Mouse (Mus musculus) limb, embryonic 14.5 days (tissue): ENCODE data around the gene Ap1g2. TPM values are rescaled to one million over a fixed set of nuclear protein-coding genes. Genes with fewer than 3 reads are reported as not detected.

Source experiments
- ATAC-seq: fragments of 200-750 bp; cut with Nextera tagmentation; 2 replicates; pipeline ENCODE4 v1.8.0; 2017; ENCODE audit warnings: low read depth, moderate number of reproducible peaks, moderate TSS enrichment; ENCODE audit not compliant: low FRiP score
- DNase-seq: peaks from one replicate; pipeline ENCODE4 v3.0.0-alpha.2; 2015; ENCODE audit warnings: low spot score
- H3K27ac ChIP-seq: fragments of 300-500 bp; sonication (generic); replicated peaks from 2 replicates; pipeline ENCODE4 v1.5.1; 2014; ENCODE audit warnings: low read depth, mild to moderate bottlenecking, low read length, moderate library complexity, mixed read lengths
- H3K27me3 ChIP-seq: fragments of 300-500 bp; sonication (generic); 2 replicates; pipeline ENCODE4 v1.6.1; 2014; ENCODE audit warnings: low read length, mixed read lengths; ENCODE audit not compliant: control insufficient read depth, insufficient read depth
- H3K36me3 ChIP-seq: fragments of 300-500 bp; sonication (generic); 2 replicates; pipeline ENCODE4 v1.6.1; 2014; ENCODE audit warnings: mild to moderate bottlenecking, low read length, moderate library complexity, mixed read lengths; ENCODE audit not compliant: control insufficient read depth, insufficient read depth
- H3K4me1 ChIP-seq: fragments of 300-500 bp; sonication (generic); 2 replicates; pipeline ENCODE4 v1.6.1; 2014; ENCODE audit warnings: antibody characterized with exemption, low read length, mixed read lengths; ENCODE audit not compliant: control insufficient read depth, insufficient read depth
- H3K4me2 ChIP-seq: fragments of 300-500 bp; sonication (generic); replicated peaks from 2 replicates; pipeline ENCODE4 v1.6.1; 2014; ENCODE audit warnings: low read depth, mild to moderate bottlenecking, low read length, moderate library complexity; ENCODE audit not compliant: severe bottlenecking
- H3K4me3 ChIP-seq: fragments of 300-500 bp; sonication (generic); replicated peaks from 2 replicates; pipeline ENCODE4 v1.5.1; 2014; ENCODE audit warnings: low read length
- H3K9ac ChIP-seq: fragments of 300-500 bp; sonication (generic); 2 replicates; pipeline ENCODE4 v1.6.1; 2014; ENCODE audit warnings: mild to moderate bottlenecking, low read depth, low read length, moderate library complexity; ENCODE audit not compliant: severe bottlenecking
- H3K9me3 ChIP-seq: fragments of 300-500 bp; sonication (generic); 2 replicates; pipeline ENCODE4 v1.6.1; 2016; ENCODE audit warnings: low read length; ENCODE audit not compliant: control insufficient read depth
- POLR2A ChIP-seq: fragments of 200-500 bp; IDR thresholded peaks from 2 replicates; pipeline ENCODE4 v1.8.0; 2012; ENCODE audit warnings: inconsistent platforms, mild to moderate bottlenecking, moderate library complexity, borderline replicate concordance; ENCODE audit not compliant: insufficient read depth, insufficient read length; ENCODE audit errors: extremely low read depth
- WGBS: fragments of 180-500 bp; shearing (Covaris S2); extraction: QIAGEN DNeasy Blood & Tissue Kit; methylation state at CpG from one replicate; pipeline ENCODE4 v1.1.7; 2014; 5-methylcytosine and 5-hydroxymethylcytosine counted together
- polyA plus RNA-seq, 2 experiments: library from polyadenylated mRNA; depleted of rRNA in 1 of 2; stranded (reverse) in 1 of 2; unstranded in 1 of 2; fragments of >200 nt; fragmentation: Nextera tagmentation in 1 of 2; extraction: Ambion mirVana in 1 of 2; gene quantifications; 2 replicates each; pipeline versions ENCODE4 v1.2.1 to v1.2.3; 2012 to 2014

Gene Ap1g2
- polyA plus RNA-seq, 2 experiments: 20.4 to 22.9 TPM

- no peaks in the 10 kb centered on the region for H3K4me1 ChIP-seq
- H3K36me3 ChIP-seq: no peaks in the 10 kb centered on the region
- no peaks in the 10 kb centered on the region for H3K9me3 ChIP-seq
- no peak for TF ChIP-seq POLR2A
- H3K27me3 ChIP-seq: no peaks in the 10 kb centered on the region
- H3K4me3 ChIP-seq: no peak overlapping the region
- no peak overlapping the region for H3K27ac ChIP-seq
- ATAC-seq: no peak
- H3K9ac ChIP-seq: no peak overlapping the region
- 28% methylated on average over 5 of the region's 5 CpGs for WGBS
- H3K4me2 ChIP-seq: no peak overlapping the region
- DNase-seq: peak; percentile 52
Observed at GRCm38 (mm10) chr14:55148363-55148915, 42.0 kb upstream of the Ap1g2 start.

GRCm38 (mm10) chr14:55146829-55147401 is 40.5 kb upstream of the Ap1g2 start:
- Histone ChIP-seq H3K36me3 (no peaks in the 10 kb centered on the region), H3K4me3 (no peak overlapping the region), H3K9me3 (no peaks in the 10 kb centered on the region), H3K27me3 (no peaks in the 10 kb centered on the region), H3K4me2 (no peak overlapping the region), H3K9ac (no peak overlapping the region), H3K27ac (no peak overlapping the region), H3K4me1 (no peaks in the 10 kb centered on the region)
- 85% methylated on average over 12 of the region's 12 CpGs for WGBS
- TF ChIP-seq POLR2A: no peak
- no peak for ATAC-seq
- no peak for DNase-seq

DNA sequence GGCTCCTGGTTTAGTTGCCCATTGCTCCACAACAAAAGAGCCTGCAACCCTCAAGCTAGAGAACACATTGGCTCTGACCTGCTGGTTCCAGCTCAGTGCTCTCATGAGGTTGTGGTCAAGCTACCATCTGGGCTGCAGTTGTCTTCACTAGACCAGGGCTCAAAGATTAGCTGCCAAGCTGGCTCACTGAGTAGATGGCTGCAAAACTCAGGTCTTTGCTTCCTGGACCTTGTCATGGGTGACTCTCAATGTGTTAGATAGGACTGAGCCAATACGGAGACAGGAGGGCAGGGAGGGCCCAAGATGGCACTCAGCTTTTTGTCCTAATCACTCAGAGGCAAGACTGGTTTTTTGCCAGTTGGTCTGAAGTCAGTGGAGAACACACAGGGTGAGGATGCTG is 39.9 kb upstream of the Ap1g2 start:
- WGBS: 90% methylated on average over 1 of the region's 1 CpGs
- Histone ChIP-seq H3K9ac (no peak overlapping the region), H3K4me3 (no peak overlapping the region), H3K4me1 (no peaks in the 10 kb centered on the region), H3K36me3 (no peaks in the 10 kb centered on the region), H3K27ac (no peak overlapping the region), H3K4me2 (no peak overlapping the region), H3K27me3 (no peaks in the 10 kb centered on the region), H3K9me3 (no peaks in the 10 kb centered on the region)
- ATAC-seq: no peak
- no peak for DNase-seq
- no peak for TF ChIP-seq POLR2A

DNA sequence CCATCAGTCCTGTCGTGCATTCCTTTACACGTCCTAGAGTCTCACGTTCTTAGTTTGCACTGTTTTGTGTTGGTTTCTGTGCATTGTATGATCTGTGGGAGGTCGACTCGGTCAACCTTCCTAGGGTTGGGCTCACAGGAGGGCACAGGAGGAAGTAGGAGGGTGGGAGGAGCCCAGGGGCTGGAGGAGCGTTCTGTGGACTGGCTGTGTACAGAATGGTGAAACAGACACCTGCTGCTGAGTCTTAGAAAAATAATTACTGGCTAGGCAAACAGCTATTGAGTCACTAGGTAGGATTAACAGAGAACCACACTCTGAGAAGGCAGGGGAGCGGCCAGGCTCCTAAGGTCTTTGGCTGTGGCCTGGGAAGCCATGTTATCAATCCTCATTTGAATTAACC is 32.9 kb upstream of the Ap1g2 start:
- Histone ChIP-seq H3K9me3 (no peaks in the 10 kb centered on the region), H3K4me2 (no peak overlapping the region), H3K9ac (no peak overlapping the region), H3K27me3 (no peaks in the 10 kb centered on the region), H3K4me1 (no peaks in the 10 kb centered on the region), H3K36me3 (no peaks in the 10 kb centered on the region), H3K4me3 (no peak overlapping the region), H3K27ac (no peak overlapping the region)
- ATAC-seq: no peak
- 63% methylated on average over 7 of the region's 7 CpGs for WGBS
- no peak for DNase-seq
- TF ChIP-seq POLR2A: no peak

DNA sequence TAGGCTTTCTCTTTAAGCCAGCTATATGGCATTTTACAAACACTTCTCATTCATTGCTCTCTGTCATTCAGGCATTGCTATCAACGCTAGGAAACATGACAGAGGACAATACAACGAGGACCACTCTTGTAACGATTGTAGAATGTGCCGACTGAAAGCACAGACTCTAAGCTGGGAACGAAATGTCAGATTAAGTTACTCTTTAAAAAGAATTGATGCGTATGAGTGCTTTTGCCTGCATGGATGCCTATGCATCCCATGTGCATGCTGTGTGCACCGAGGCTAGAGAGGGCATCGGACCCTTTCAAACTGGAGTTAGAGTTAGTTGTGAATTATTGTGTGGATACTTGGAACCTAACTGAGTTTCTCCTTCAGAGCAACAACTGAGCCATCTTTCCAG is 29.3 kb upstream of the Ap1g2 start:
- Histone ChIP-seq H3K4me3 (no peak overlapping the region), H3K4me2 (no peak overlapping the region), H3K27ac (no peak overlapping the region), H3K27me3 (no peaks in the 10 kb centered on the region), H3K36me3 (no peaks in the 10 kb centered on the region), H3K9ac (no peak overlapping the region), H3K9me3 (no peaks in the 10 kb centered on the region), H3K4me1 (no peaks in the 10 kb centered on the region)
- no peak for TF ChIP-seq POLR2A
- no peak for DNase-seq
- WGBS: 79% methylated on average over 8 of the region's 8 CpGs
- ATAC-seq: no peak
